Mouse (Mus musculus) olfactory bulb, adult 2 months (tissue): Measurements from ENCODE around the gene Nrbp1.

ENCODE experiments used
- CTCF ChIP-seq: fragments of 200-500 bp; IDR thresholded peaks from 2 replicates; pipeline ENCODE4 v1.5.1; 2012; ENCODE audit warnings: low read depth, mild to moderate bottlenecking, low read length, moderate library complexity; ENCODE audit not compliant: insufficient read depth
- POLR2A ChIP-seq: fragments of 200-500 bp; IDR thresholded peaks from 2 replicates; pipeline ENCODE4 v1.6.1; 2012; ENCODE audit warnings: mild to moderate bottlenecking, low read depth, low read length, moderate library complexity; ENCODE audit not compliant: insufficient read depth

GRCm38 (mm10) chr5:31288655-31289054, 48.0 kb downstream of the Nrbp1 start:
- TF ChIP-seq CTCF = no peak
- no peak for TF ChIP-seq POLR2A
